Comparison of ENCODE assay signal across 22 mouse cellular contexts in genomic region chr2:113997484-113997883, GRCm38 (mm10). TPM values are rescaled to one million over a fixed set of nuclear protein-coding genes. Genes with fewer than 3 reads are reported as not detected.
DNase-seq lines count a peak whose midpoint lies in the region; ATAC-seq and TF ChIP-seq lines count a peak whose summit lies in the region.
"Had no signal": no experiment of that assay in that cellular context is flagged by ENCODE, and none has a peak within 500 bp of the region (broad histone marks: within the 10 kb centered on the region; RNA-seq: fewer than 3 reads in every experiment).

No protein-coding gene starts in this region.

- TF ChIP-seq CTCF in brain, embryonic 14.5 days (IDR thresholded peaks at IDR 0.05; ENCODE audit: borderline replicate concordance, extremely low read depth, insufficient read depth, insufficient read length): no peak

- H3K36me3 ChIP-seq in forebrain, embryonic 16.5 days (ENCODE audit: control insufficient read depth, insufficient read depth): no peaks in the 10 kb centered on the region
- H3K36me3 ChIP-seq in forebrain, embryonic 11.5 days (ENCODE audit: control insufficient read depth, insufficient read depth, low read length): no peaks in the 10 kb centered on the region
- H3K36me3 ChIP-seq: embryonic facial prominence, embryonic 13.5 days; heart, embryonic 12.5 days; hindbrain, embryonic 15.5 days had no signal

- peaks cover 11% of the 10 kb centered on the region for H3K4me1 ChIP-seq in forebrain, embryonic 16.5 days (replicated peaks; ENCODE audit: control insufficient read depth, insufficient read depth, low read length)
- H3K4me1 ChIP-seq in forebrain, embryonic 11.5 days (replicated peaks; ENCODE audit: control insufficient read depth, insufficient read depth, low read length): no peaks in the 10 kb centered on the region
- H3K4me1 ChIP-seq: embryonic facial prominence, embryonic 13.5 days; heart, embryonic 12.5 days; hindbrain, embryonic 15.5 days had no signal

- no peak overlapping the region for H3K9ac ChIP-seq in forebrain, embryonic 16.5 days (replicated peaks; ENCODE audit: low read depth, low read length)
- H3K9ac ChIP-seq in forebrain, embryonic 11.5 days (ENCODE audit: low read length): no peak overlapping the region
- H3K9ac ChIP-seq: embryonic facial prominence, embryonic 13.5 days; heart, embryonic 12.5 days; hindbrain, embryonic 15.5 days had no signal

- peak overlapping the region; percentile 4; the same call in 1 of the 2 replicates for H3K4me2 ChIP-seq in forebrain, embryonic 16.5 days (ENCODE audit: low read length)
- H3K4me2 ChIP-seq in forebrain, embryonic 11.5 days (ENCODE audit: low read depth, low read length, severe bottlenecking): no peak overlapping the region
- H3K4me2 ChIP-seq: embryonic facial prominence, embryonic 13.5 days; heart, embryonic 12.5 days; hindbrain, embryonic 15.5 days had no signal

- H3K27ac ChIP-seq in forebrain, embryonic 16.5 days (ENCODE audit: low read length): no peak overlapping the region
- no peak overlapping the region for H3K27ac ChIP-seq in forebrain, embryonic 11.5 days (ENCODE audit: low read depth, low read length)
- H3K27ac ChIP-seq: embryonic facial prominence, embryonic 13.5 days; gastrocnemius, adult 2 months; hindbrain, embryonic 15.5 days had no signal

- no peaks in the 10 kb centered on the region for H3K9me3 ChIP-seq in forebrain, embryonic 16.5 days (ENCODE audit: control insufficient read depth, low read length)
- H3K9me3 ChIP-seq in forebrain, embryonic 11.5 days (ENCODE audit: control insufficient read depth, low read length): no peaks in the 10 kb centered on the region
- H3K9me3 ChIP-seq: embryonic facial prominence, embryonic 13.5 days; heart, embryonic 12.5 days; hindbrain, embryonic 15.5 days had no signal

- DNase-seq in forebrain, embryonic 11.5 days (ENCODE audit: low spot score): no peak
- DNase-seq in layer of hippocampus, adult 9-10 months (ENCODE audit: low spot score): peak; percentile 7
- no peak for DNase-seq in layer of hippocampus, postnatal 10 days (ENCODE audit: low spot score in 2 of 2)
- peak; percentile 26 for DNase-seq in Muller cell, postnatal 12 days (ENCODE audit: inconsistent ontology term)
- peak; percentile 56 for DNase-seq in brain, embryonic 14.5 days (ENCODE audit: low read depth)
- DNase-seq: adrenal gland, adult 8-10 months; adrenal gland, postnatal 36 days; cerebellum, adult 11-12 months; cerebellum, adult 9-10 months; cerebellum, postnatal 25 days; gastrocnemius, adult 2 months; gastrocnemius, postnatal 25 days; kidney, adult 11 months had no signal

- no peaks in the 10 kb centered on the region for H3K27me3 ChIP-seq in forebrain, embryonic 16.5 days (replicated peaks; ENCODE audit: control insufficient read depth, insufficient read depth, low read length)
- H3K27me3 ChIP-seq in forebrain, embryonic 11.5 days (ENCODE audit: control insufficient read depth, insufficient read depth, low read length): no peaks in the 10 kb centered on the region
- H3K27me3 ChIP-seq: CH12.LX; embryonic facial prominence, embryonic 13.5 days; heart, embryonic 12.5 days; hindbrain, embryonic 15.5 days had no signal

- 46% methylated on average over 8 of the region's 8 CpGs for WGBS in forebrain, embryonic 16.5 days
- 82% methylated on average over 8 of the region's 8 CpGs for WGBS in forebrain, embryonic 11.5 days

- no peak overlapping the region for H3K4me3 ChIP-seq in forebrain, embryonic 16.5 days (replicated peaks; ENCODE audit: low read length)
- no peak overlapping the region for H3K4me3 ChIP-seq in forebrain, embryonic 11.5 days (ENCODE audit: low read depth, low read length)
- H3K4me3 ChIP-seq: embryonic facial prominence, embryonic 13.5 days; gastrocnemius, adult 2 months; heart, embryonic 12.5 days; hindbrain, embryonic 15.5 days had no signal

- TF ChIP-seq POLR2A in brain, embryonic 14.5 days (IDR thresholded peaks at IDR 0.05; ENCODE audit: borderline replicate concordance, extremely low read depth, insufficient read depth, insufficient read length, poor library complexity, severe bottlenecking): no peak

- ATAC-seq in forebrain, embryonic 16.5 days: peak; percentile 67
- ATAC-seq in forebrain, embryonic 11.5 days (replicated peaks; ENCODE audit: low FRiP score): no peak
- ATAC-seq: inflammation-experienced regulatory T-cells, adult 6 months had no signal

RNA-seq across cellular contexts. Expression of gene Gjd2, which starts 15.9 kb away (rescaled TPM):
- 2.7 and 6.6 TPM in 2 replicates for polyA plus RNA-seq in forebrain, embryonic 16.5 days (2015; fragmentation: Nextera tagmentation; extraction: Ambion mirVana)
- 1.4 TPM in 2 replicates for polyA plus RNA-seq in forebrain, embryonic 11.5 days (2014; fragmentation: Nextera tagmentation; extraction: Ambion mirVana)
- total RNA-seq in layer of hippocampus, postnatal 10 days (2021): 10 to 100 TPM; 17.4 to 19.9 TPM
- polyA plus RNA-seq in brain, embryonic 14.5 days (2012; rRNA removed): 18.4 and 25.3 TPM in 2 replicates
- total RNA-seq: CH12.LX; gastrocnemius, adult 2 months; gastrocnemius, postnatal 25 days; granulocyte monocyte progenitor cell, adult 5-6 weeks; heart, adult 8-10 months; heart, postnatal 25 days had no signal
- polyA plus RNA-seq: heart, embryonic 12.5 days; inflammation-experienced regulatory T-cells, adult 6 months had no signal

RNA-seq across cellular contexts. Expression of gene Actc1, which starts 55.9 kb away (rescaled TPM):
- 0.56 and 2.6 TPM in 2 replicates for polyA plus RNA-seq in forebrain, embryonic 16.5 days (2015; fragmentation: Nextera tagmentation; extraction: Ambion mirVana)
- 0.71 and 0.84 TPM in 2 replicates for polyA plus RNA-seq in forebrain, embryonic 11.5 days (2014; fragmentation: Nextera tagmentation; extraction: Ambion mirVana)
- total RNA-seq in layer of hippocampus, postnatal 10 days (2021): not detected
- polyA plus RNA-seq in brain, embryonic 14.5 days (2012; rRNA removed): 9.8 and 16.9 TPM in 2 replicates
- total RNA-seq: adrenal gland, adult 8-10 months; adrenal gland, postnatal 36 days; CH12.LX; granulocyte monocyte progenitor cell, adult 5-6 weeks had no signal
- polyA plus RNA-seq: inflammation-experienced regulatory T-cells, adult 6 months had no signal

Comparison
In these comparisons a context has a peak if more than half of its experiments do, and no peak if none do; other contexts are left out.
1. DNase-seq: peak in layer of hippocampus, adult 9-10 months (single experiment), Muller cell, postnatal 12 days (single experiment) and brain, embryonic 14.5 days (single experiment); none in forebrain, embryonic 11.5 days (single experiment) and layer of hippocampus, postnatal 10 days (0 of 2).